Mouse (Mus musculus) olfactory bulb, adult 2 months (tissue): Measurements from ENCODE around the gene Spc24.

ENCODE experiments used
- CTCF ChIP-seq: fragments of 200-500 bp; IDR thresholded peaks from 2 replicates; pipeline ENCODE4 v1.5.1; 2012; ENCODE audit warnings: low read depth, mild to moderate bottlenecking, low read length, moderate library complexity; ENCODE audit not compliant: insufficient read depth
- POLR2A ChIP-seq: fragments of 200-500 bp; IDR thresholded peaks from 2 replicates; pipeline ENCODE4 v1.6.1; 2012; ENCODE audit warnings: mild to moderate bottlenecking, low read depth, low read length, moderate library complexity; ENCODE audit not compliant: insufficient read depth

DNA sequence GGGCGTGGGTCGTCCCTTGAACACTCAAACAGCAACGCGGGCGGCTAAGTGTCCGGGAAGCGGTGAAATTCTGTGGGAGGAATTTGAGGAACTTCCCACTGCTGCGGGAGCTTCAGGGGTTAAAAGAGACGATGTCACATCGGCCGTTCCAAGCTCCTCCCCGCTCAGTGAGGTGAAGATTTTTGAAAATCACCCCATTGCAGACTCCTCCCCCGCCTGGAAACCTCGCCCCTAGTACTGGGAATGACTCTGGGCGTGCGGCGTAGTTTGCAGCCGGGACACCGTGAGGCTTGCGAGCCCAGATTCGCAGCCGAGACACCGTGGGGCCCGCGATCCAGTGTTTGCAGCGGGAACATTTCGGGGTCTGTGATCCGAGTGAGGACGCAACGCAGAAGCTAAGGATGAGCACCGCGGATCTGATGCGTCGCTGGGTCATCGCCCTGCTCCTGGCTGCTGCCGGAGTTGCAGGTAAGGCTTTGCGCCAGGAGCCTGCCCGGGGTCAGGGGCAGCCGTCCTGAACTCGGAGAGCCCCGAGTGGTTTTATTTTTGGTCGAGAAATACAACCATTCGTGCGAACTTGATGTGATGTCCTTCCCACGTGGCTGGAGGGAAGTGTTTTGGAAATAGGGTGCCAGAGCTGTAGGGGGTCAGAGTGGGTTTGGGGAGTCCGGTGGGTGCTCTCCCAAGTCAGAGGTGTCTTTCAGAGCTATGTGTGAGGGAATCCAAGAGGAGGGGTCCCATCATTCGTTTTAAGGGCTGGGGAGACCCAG, 36.5 kb downstream of the Spc24 start, which contains the start of gene Ldlr:
- TF ChIP-seq CTCF (no peak), POLR2A (no peak)
